Mouse (Mus musculus): ENCODE measurements around the gene Tbc1d16.

Gene Tbc1d16

DNA sequence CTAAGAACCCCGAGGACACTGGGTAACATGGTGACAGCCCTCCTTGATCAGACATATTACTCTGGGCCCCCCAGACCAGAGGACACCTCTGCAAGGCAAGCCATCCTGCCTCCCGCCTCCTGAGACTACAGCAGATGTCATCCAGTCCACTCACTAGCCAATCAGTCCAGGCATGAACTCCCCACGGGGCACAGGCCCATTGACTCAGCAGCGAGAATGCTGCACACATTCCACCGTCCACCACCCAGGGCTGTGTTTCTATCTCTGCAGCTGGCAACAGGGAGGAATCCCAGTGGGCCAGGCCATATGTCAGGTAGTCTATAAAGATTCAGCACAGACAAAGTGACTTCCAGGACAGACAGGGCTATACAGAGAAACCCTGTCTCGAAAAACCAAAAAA, 20.3 kb downstream of the Tbc1d16 start:
- no peak for DNase-seq (ENCODE audit: low spot score in 2 of 2)

GRCm38 (mm10) chr11:119206562-119206961, 21.7 kb downstream of the Tbc1d16 start:
- peak; percentile 40 to 84 for DNase-seq (ENCODE audit: low spot score in 2 of 2)

GRCm38 (mm10) chr11:119205738-119206137, 22.6 kb downstream of the Tbc1d16 start:
- DNase-seq (ENCODE audit: low spot score in 2 of 2) = no peak

- peak in 1 of 2 experiments; percentile 77 for DNase-seq (ENCODE audit: low spot score in 2 of 2)
Observed at GRCm38 (mm10) chr11:119203423-119203822, 24.9 kb downstream of the Tbc1d16 start.

GRCm38 (mm10) chr11:119199233-119199601, 29.1 kb downstream of the Tbc1d16 start:
- DNase-seq (ENCODE audit: low spot score in 2 of 2) = no peak

DNA sequence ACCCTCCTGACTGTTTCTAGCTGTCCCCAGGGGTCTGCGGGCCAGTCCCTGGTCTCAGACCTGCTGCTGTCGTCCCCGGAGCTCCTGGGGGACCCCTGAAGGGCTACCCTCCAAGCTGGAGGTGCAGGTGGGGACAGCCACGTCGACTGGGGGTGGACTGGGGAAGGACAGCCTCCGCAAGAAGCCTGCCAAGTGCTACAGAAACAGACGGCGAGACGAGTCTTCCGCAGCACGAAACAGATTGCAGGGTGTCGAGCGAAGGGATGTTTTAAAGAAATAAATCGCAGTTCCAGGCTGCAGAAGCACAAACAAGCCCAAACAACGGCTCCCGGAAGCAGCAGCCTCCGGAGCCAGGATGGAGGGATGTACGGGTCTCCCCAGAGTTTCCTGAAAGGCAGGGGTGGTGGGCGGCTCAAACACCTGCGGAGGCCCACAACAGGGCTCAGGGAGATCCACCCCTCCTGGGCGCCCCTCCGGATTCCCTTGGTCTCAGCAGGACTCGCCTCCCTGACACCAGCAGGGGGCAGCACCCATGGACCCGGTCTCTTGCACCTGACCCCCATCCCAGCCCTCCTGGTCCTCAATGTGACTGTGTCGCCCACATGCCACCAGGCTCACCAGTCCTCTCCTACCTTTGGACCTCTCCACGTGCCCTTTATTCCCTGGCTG, 29.6 kb downstream of the Tbc1d16 start:
- peak in 1 of 2 experiments; percentile 76 for DNase-seq (ENCODE audit: low spot score in 2 of 2)

DNA sequence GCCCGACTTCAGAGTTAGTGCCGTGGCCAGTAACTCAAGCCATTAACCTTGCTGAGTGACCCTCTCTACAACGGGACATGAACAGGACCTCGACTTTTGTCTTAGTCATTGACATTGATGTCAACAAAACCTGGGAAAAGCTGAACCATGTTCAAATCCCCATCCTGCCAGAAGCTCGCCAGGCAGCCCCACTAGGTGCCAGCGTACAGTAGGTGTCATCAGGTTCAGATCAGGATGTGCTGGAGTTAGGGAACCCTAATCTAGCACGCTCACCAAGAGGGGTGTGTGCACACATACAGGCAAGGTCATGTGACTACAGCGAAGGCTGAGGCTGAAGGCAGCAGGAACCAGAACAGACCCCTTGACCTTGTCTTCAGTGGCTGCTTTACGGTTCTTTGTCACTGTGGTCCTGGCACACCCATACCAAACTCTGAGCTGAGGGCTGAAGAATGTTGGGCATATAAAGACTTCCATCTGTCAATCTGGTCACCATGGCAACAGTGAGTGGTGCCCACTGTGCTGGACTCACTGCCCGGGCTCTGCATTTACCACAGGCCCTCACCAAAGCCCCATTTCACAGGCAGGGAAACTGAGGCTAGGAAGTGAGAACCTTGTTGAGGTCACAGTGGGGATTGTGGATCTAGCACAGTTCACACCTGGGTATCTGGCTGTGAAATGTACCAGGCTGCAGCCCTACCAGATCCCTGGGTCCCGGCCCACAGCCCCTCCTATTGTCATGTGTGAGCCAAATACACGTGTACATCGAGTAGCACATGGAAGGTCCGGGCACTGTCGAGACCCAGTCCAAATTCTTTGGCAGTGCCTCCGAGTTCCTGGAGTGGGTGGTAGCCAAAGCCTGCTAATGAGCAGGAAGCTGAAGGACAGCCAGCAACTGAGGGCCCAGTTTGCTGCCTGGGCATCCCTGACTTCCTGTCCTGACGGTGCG, 30.4 kb downstream of the Tbc1d16 start:
- DNase-seq (ENCODE audit: low spot score in 2 of 2) = no peak

- DNase-seq (ENCODE audit: low spot score in 2 of 2) = no peak
Observed at GRCm38 (mm10) chr11:119192605-119193004, 35.7 kb downstream of the Tbc1d16 start.

GRCm38 (mm10) chr11:119192176-119192575, 36.1 kb downstream of the Tbc1d16 start:
- no peak for DNase-seq (ENCODE audit: low spot score in 2 of 2)

DNA sequence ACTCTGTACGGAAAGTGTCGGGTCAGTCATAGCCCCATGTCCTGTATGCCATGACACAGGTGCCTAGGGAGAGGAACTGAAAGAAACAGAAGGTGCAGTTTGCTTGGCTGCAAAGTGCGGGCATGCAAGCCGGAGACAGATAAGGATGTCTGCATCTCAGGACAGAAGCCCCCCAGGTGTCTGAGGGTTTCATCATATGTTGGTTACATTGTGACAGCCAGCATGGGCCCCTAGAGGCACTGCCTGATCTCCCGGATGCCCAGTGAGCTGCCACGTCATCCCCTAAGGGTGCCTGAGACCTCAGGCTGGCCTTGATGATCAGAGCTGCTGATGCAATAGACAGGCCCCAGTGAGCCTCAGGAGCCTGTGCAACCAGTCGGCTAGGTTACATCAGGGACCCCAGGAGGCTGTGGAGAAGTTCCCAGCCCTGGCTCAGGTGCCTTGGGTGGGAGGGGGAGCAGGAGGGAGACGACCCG, 36.7 kb downstream of the Tbc1d16 start:
- no peak for DNase-seq (ENCODE audit: low spot score in 2 of 2)

GRCm38 (mm10) chr11:119190498-119190897, 37.8 kb downstream of the Tbc1d16 start:
- peak; percentile 50 to 81 for DNase-seq (ENCODE audit: low spot score in 2 of 2)

GRCm38 (mm10) chr11:119189319-119189718, 39.0 kb downstream of the Tbc1d16 start:
- no peak for DNase-seq (ENCODE audit: low spot score in 2 of 2)

DNA sequence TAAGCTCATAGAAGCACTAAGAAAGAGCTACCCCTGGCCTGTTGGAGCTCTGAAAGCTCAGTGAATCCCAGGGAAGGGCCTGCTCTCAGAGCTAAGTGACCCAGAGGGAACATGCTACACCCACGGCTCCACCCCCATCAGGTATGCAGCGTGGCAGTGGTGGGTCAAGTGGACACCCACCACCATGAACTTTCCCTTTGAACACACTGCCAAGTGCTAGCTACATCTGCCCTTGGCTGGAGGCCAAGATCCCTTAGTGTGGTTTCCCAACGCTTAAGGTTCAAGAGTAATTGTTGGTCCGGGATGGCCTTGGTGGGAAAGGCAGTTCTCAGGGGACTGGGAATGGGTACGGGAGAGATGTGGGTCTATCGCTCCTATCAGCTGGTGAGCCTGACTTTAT, 39.9 kb downstream of the Tbc1d16 start:
- no peak for DNase-seq (ENCODE audit: low spot score in 2 of 2)

DNA sequence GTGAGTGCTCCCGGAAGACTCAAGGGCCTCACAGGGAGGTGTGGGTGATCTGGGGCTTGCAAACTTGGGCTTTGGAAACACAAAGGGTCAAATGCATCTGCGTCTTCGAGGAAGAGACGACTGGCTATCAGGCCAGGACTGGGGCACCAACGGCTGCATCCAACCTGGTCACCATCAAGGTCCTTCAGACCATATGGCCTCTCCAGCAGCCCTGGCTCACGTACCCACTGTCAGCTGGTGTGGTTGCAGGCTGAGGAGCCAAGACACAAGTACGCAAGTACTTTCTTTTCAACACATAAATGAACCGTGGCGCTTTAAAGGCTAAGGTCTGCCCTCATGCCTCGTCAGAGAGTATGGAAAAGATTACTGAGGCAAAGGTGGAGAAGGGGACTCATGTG, 40.5 kb downstream of the Tbc1d16 start:
- no peak for DNase-seq (ENCODE audit: low spot score in 2 of 2)

DNA sequence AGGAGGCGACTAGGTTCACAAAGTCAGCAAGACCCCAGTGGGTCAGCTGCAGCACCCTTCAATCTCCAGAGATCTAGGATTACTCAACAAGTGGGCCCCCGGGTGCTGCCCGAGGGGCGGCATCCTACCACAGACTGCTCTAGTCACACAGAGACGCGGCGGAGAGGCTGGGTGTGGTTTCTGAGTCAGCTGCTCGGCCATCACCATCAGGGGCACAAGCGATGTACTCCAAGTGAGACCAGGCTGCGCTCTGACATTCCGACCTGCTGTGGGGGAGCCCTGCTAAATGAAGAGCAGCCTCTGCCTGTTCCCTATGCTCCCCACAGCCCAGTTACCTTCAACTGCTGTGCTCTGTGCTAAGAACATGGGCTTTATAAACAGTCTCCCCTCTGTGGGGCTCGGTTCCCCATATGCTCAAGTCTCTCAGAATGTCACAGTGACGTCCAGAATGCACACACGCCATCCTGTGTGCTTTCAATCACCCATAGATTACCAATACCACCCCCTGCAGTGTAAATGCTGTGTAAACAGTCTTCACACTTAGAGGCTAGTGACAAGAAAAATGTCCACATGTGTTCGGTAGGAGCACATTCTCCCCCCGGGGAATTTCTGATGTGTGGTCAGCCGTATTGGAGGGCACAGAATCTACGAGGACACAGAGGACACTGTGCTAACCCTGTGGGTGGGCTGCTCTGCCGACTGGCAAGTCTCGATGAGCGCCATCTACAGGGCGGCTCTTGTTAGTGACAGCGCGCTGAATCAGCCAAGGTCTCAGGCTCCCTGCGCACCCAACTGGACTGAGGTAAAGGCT, 41.1 kb downstream of the Tbc1d16 start:
- DNase-seq (ENCODE audit: low spot score in 2 of 2) = peak; percentile 59 to 86

DNA sequence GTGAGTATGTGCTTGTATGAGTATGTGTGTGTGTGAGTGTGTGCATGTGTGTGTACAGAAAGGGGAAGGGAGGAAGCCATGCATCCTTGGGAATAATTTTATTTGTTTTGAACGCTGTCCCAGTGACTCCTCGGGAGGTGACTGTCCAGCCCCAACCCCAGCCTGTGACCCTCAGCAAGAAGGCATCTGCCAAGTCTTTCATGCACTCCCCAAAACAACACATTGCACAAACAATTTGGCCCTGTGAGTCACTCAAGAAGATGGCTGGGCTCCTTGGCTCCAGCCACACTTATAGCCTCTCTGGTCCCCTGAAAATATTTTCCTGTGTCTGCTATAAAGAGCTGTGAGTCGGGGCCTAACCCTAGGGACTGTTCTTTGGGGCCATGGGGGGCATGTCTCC, 41.9 kb downstream of the Tbc1d16 start:
- no peak for DNase-seq (ENCODE audit: low spot score in 2 of 2)

DNA sequence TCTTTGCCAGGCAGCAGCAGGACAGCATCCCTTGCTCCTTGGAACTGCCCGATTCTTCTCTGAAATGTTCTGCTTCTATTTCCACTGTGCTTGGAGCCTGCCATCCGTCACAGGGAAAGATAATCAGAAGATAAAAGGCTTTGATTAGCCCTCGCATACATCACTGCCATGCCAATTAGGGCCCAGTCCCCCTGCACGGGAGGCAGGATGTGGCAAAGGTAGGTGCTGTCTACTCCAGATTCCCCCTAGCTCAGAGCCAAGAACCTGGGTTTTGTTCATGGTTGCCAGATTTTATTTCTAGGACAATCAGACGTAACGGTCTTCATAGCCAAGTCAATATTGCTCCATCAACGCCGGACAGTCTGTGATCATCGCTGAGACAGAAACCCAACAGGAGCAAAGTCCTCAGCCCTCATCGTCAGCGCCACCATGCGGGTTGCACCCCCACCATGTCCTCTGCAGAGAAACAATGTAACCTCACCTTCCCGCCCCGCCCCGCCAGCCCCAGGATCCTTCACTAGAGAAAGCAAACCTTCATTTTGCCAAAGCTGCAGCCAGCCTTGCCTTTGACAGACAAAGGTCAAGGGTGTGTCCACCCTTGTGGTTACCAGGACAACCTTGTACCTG, 44.5 kb downstream of the Tbc1d16 start:
- DNase-seq (ENCODE audit: low spot score in 2 of 2) = no peak

DNA sequence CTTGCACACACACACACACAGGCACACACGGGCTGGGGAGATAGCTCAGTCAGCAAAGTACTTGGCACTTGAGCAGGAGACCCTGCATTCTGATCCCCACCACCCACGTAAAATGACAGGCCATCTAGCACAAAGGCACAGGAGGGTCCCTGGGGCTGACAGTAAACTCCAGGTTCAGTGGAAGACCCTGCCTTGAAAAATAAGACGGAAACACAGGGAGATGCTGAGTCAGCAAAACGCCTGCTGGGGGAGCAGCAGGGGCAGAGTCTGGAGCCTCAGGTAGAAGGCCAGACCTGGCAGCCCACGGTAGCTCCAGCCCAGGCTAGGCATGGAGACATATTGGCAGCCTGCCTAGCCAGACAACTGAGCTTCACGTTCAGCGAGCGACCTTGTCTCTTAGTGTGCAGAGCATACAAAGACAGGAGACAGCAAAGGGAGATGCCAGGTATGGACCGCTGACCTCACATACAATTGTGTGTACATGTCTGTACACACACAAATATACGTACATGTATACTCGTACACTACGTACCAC, 46.4 kb downstream of the Tbc1d16 start:
- DNase-seq (ENCODE audit: low spot score in 2 of 2) = no peak

- DNase-seq (ENCODE audit: low spot score in 2 of 2) = no peak
Observed at GRCm38 (mm10) chr11:119180824-119181582, 47.3 kb downstream of the Tbc1d16 start.

GRCm38 (mm10) chr11:119178317-119178716, 50.0 kb downstream of the Tbc1d16 start:
- DNase-seq (ENCODE audit: low spot score in 2 of 2) = no peak

All from spleen, postnatal 4 days (tissue).